Mouse (Mus musculus) lung, embryonic 14.5 days (tissue): ENCODE measurements around the gene Sntb2. TPM values are rescaled to one million over a fixed set of nuclear protein-coding genes. Genes with fewer than 3 reads are reported as not detected.

Experiments used
- ATAC-seq: fragments of 200-750 bp; cut with Nextera tagmentation; 2 replicates; pipeline ENCODE4 v1.8.0; 2017; ENCODE audit warnings: mild to moderate bottlenecking, moderate TSS enrichment, moderate library complexity; ENCODE audit not compliant: insufficient read depth
- DNase-seq: peaks from one replicate; pipeline ENCODE4 v3.0.0-alpha.2; 2015
- H3K27ac ChIP-seq: fragments of 300-500 bp; sonication (generic); 2 replicates; pipeline ENCODE4 v1.5.1; 2014; ENCODE audit warnings: low read depth, mild to moderate bottlenecking, moderate library complexity
- H3K27me3 ChIP-seq: fragments of 300-500 bp; sonication (generic); 2 replicates; pipeline ENCODE4 v1.6.1; 2014; ENCODE audit warnings: low read length, control low read depth; ENCODE audit not compliant: insufficient read depth
- H3K36me3 ChIP-seq: fragments of 300-500 bp; sonication (generic); 2 replicates; pipeline ENCODE4 v1.6.1; 2014; ENCODE audit warnings: control low read depth; ENCODE audit not compliant: insufficient read depth
- H3K4me1 ChIP-seq: fragments of 300-500 bp; sonication (generic); 2 replicates; pipeline ENCODE4 v1.6.1; 2014; ENCODE audit warnings: antibody characterized with exemption, control low read depth; ENCODE audit not compliant: insufficient read depth
- H3K4me2 ChIP-seq: fragments of 300-500 bp; sonication (generic); 2 replicates; pipeline ENCODE4 v1.6.1; 2014; ENCODE audit warnings: mild to moderate bottlenecking
- H3K4me3 ChIP-seq: fragments of 300-500 bp; sonication (generic); 2 replicates; pipeline ENCODE4 v1.5.1; 2014; ENCODE audit warnings: low read depth, low read length
- H3K9ac ChIP-seq: fragments of 300-500 bp; sonication (generic); 2 replicates; pipeline ENCODE4 v1.6.1; 2014
- H3K9me3 ChIP-seq: fragments of 300-500 bp; sonication (generic); 2 replicates; pipeline ENCODE4 v1.6.1; 2016; ENCODE audit warnings: low read depth, low read length, control low read depth
- CTCF ChIP-seq: IDR thresholded peaks from 2 replicates; pipeline ENCODE4 v1.5.1; 2016; ENCODE audit warnings: antibody characterized with exemption, low read depth
- WGBS: fragments of 180-500 bp; shearing (Covaris S2); extraction: QIAGEN DNeasy Blood & Tissue Kit; methylation state at CpG from one replicate; pipeline ENCODE4 v1.1.7; 2014; 5-methylcytosine and 5-hydroxymethylcytosine counted together
- polyA plus RNA-seq: library from polyadenylated mRNA; unstranded; fragments of >200 nt; fragmentation: Nextera tagmentation; extraction: Ambion mirVana; gene quantifications from 2 replicates; pipeline ENCODE4 v1.2.1, GENCODE M21; 2014

Sntb2 gene
- polyA plus RNA-seq, 1 experiment from 2014 or later: 22.1 TPM

- H3K27ac ChIP-seq: no peak within 1 kb of the TSS
- no peaks in the 10 kb centered on the region for H3K4me1 ChIP-seq
- no peaks in the 10 kb centered on the region for H3K27me3 ChIP-seq
- no peak for TF ChIP-seq CTCF
- DNase-seq (peak; percentile 18), ATAC-seq (no peak)
- H3K36me3 ChIP-seq: peaks cover 18% of the 10 kb centered on the region
- no peak within 1 kb of the TSS for H3K4me3 ChIP-seq
- H3K9ac ChIP-seq: no peak within 1 kb of the TSS
- H3K9me3 ChIP-seq: no peaks in the 10 kb centered on the region
- no peak within 1 kb of the TSS for H3K4me2 ChIP-seq
- WGBS: 44% methylated on average over 17 of the region's 17 CpGs
Observed at GRCm38 (mm10) chr8:107065511-107066496, 130.3 kb downstream of the Sntb2 start, which contains the start of gene Tmed6. Gene Tmed6 (minus strand): TSS chr8:107065644.

Other genes starting within 250 kb of the Sntb2 start
- 0.28 and 0.39 TPM in 2 replicates for gene Has3, start 65.5 kb upstream of the Sntb2 start, polyA plus RNA-seq
- 79.2 and 80.4 TPM in 2 replicates for gene Utp4, start 42.1 kb upstream of the Sntb2 start, polyA plus RNA-seq
- gene Vps4a, start 95.5 kb downstream of the Sntb2 start, polyA plus RNA-seq: 67.8 and 71.4 TPM in 2 replicates
- gene Pdf, start 112.9 kb downstream of the Sntb2 start, polyA plus RNA-seq: 40.8 and 45.6 TPM in 2 replicates
- gene Cog8, start 120.9 kb downstream of the Sntb2 start, polyA plus RNA-seq: 37.0 and 40.8 TPM in 2 replicates
- gene Nip7, start 121.1 kb downstream of the Sntb2 start, polyA plus RNA-seq: 101 and 108 TPM in 2 replicates
- gene Tmed6, start 129.9 kb downstream of the Sntb2 start, polyA plus RNA-seq: 1.1 and 2.9 TPM in 2 replicates
- 13.7 and 14.7 TPM in 2 replicates for gene Terf2, start 160.8 kb downstream of the Sntb2 start, polyA plus RNA-seq
- 115 and 117 TPM in 2 replicates for gene Cyb5b, start 214.9 kb downstream of the Sntb2 start, polyA plus RNA-seq